Mouse (Mus musculus): ENCODE results near the gene Syap1.
"Not testable (repeated sequence)": the region's sequence is repeated elsewhere in the genome, so short reads cannot be mapped to it uniquely, and the experiment has no call there.

The Syap1 gene

DNA sequence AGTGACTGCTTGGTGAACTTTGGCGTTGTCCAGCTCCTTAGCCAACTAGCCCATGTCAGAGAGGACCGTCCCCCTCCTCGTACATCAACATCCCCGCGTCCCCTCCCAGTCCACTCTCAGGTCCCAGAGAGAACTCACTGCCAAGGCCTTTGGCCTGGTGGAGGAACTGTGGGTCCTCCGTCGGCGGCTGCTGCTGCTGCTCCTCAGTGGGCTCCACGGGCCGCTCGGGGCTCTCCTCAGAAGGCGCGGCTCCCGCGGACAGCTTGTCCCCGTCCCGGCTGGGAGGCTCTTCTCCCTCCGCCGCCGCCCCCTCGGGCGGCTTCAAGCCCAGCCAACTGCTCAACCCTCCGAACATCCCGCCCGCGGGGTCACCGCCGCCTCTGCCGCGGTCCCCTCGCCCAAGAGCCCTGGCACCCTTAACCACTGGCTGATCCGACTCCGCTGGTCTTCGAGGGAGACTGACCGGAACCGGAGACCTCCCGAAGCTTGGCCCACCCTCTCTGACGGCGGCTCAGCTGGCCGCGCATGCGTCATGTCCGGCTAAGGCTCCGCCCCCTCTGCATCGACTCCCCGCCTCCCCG, at the start of gene Syap1:
Gene Syap1 (minus strand): TSS at position 517 of the 581 bp plus-strand sequence.
- peak; percentile 81 for DNase-seq (ENCODE audit: low spot score)

DNA sequence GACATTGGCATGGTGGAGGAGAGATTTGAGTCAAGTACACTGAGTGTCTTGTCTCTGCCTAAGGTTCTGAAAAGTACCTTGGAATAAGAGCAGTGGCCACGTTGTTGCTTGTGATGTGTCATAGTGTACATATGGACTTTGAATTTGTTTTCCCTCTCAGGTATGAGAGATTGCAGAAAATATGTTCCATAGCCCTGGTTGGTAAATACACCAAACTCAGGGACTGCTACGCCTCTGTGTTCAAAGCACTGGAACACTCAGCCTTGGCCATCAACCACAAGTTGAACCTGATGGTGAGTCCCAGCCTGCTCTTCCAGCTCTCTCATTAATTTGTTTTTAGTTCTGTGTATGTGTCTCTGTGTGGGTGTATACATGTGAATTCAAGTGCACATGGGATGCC, 43.2 kb upstream of the Syap1 start:
- DNase-seq (ENCODE audit: low spot score): no peak

DNA sequence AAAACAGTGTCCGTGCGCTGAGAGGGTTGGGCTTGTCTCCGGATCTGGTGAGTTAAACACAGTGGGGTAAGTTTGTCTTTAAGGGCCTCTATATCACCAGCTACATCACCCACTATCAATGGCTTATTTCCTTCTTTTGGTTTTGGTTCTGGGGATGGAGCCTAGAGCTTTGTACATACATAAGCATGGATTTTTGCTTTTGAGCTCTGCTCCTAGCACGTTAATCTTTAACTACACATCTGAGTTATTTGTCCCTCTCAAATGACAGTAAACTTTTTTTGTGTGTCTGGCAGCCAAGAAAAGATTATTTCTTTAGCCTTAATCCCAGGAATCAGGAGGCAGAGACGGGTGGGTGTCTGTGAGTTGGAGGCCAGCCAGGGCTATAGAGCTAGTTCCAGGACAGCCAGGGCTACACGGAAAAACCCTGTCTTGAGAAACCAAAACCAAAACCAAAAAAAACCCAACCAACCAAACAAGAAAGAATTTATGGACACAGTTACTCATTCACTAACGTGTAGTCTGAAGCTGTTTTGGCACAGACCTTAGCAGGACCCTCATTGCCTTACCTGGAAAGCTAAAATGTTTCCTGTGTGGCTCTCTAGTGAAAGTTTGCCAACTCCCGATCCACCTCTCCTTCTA, 33.4 kb upstream of the Syap1 start:
- DNase-seq (ENCODE audit: low spot score): no peak

DNA sequence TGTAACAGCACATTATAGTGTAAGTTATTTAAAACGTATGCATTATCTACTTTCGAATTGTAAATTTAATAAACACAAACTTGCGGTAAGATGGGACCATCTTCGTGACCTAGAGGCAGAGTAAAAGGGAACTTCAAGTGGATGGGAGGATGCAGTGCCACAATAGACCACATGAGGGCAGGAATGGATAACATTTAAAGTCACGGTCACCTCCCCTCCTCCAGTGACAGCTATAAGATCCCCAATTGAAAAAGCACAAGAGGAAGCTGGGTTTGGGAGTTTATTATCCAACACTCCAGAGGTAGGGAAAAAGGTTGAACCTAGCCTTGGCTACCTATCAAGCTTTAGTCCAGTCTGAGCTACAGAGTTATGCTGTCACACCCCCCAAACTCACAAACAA, 27.4 kb upstream of the Syap1 start:
- DNase-seq (ENCODE audit: low spot score): peak; percentile 43

DNA sequence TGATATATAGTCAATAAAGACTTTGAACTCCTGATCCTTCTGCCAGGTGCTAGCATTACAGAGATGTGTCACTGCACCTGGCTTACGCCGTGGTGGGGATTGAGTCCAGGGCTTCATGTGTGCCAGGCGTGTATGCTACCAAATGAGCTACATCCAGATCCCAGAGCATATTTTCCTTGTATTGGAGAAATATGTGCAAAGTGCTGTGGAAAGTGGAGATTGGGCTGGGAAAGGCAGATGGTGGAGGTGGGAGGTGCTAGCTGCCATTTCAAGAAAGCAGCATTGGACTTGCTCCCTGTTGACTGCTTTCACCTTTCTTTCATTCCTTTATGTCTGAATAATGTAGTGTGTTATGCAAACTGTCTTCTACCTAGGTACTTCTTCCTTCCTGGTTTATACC, 25.4 kb upstream of the Syap1 start:
- no peak for DNase-seq (ENCODE audit: low spot score)

DNA sequence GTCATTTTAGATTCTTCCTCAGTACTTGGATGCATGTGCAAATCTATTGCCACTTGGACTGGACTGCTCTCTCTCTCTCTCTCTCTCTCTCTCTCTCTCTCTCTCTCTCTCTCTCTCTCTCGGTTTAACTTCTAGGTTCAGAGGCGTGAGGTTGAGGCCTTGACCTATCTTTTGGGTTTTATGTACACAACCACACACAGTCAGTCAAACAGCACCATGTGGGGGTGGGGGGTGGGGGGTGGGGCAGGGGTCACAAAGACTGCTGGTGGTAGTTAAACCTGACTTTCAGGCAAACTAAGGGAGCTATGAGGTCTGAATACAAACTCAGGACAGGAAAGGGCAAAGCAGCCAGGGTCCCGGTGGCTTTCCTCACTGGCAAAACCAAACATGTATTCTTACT, 19.3 kb upstream of the Syap1 start:
- DNase-seq (ENCODE audit: low spot score): no peak

DNA sequence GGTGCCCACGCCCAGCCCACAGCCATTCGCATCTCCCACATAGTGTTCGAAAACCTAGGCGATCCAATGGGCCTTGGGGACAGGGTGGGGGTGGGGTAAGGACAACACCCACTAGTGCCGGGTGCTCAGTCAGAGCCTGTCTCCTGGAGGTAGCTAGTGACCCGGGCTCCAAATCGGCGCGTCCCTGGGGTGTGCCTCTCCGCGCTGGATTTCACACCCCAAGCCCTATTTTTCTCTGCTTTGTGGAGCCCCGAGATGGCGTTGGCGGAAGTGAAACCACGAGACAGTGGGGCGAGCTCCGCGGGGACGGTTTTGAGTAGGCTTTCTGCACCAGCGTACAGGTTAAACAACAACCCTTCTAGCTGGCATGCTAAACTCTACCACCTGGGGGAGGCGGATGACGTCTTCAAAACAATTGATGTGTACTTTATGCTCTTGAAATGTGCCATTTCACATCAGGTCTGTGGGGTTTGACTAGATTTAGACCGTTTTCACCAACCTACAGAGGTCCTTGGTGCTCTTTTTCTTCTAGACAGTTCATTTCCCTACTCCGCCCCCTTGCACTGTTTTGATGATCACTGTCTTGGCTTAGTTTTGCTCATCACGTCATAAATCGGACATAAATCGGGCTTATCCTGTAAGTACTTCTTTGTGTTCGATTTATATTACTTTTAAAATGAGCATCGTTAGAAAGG, 13.9 kb upstream of the Syap1 start:
- DNase-seq (ENCODE audit: low spot score): peak; percentile 51

DNA sequence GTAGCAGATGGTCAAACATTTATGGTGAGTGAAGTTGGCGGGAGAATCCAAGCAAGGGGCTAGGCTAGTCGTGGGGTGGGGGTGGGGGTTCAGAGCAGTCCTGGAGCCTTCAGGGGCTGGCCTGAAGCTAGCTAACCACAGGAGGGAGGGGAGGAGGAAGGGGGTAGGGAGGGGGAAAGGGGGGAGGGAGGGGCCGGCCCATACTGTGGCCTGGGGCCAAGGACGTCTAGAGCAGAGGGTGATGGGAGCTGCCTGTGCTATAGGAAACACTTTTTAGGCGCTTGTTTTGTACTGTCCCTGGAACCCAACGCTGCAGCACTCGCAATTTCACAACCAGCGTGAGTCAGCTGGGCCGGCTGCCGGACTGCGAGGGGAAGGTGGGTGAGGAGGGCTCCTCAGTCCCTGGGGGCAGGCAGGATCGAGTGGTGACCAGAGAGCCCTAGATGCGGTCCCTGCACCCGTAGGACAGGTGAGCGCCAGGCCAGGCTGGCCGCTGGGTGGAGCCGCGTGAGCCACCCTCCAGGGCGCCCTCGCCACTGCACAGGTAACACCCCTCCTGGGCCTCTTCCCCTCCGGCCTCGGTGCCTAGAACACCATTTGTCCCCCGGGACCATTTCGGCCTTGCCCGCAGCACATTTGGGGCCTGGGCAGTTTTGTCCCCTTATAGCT, 13.3 kb upstream of the Syap1 start:
- peak; percentile 33 for DNase-seq (ENCODE audit: low spot score)

DNA sequence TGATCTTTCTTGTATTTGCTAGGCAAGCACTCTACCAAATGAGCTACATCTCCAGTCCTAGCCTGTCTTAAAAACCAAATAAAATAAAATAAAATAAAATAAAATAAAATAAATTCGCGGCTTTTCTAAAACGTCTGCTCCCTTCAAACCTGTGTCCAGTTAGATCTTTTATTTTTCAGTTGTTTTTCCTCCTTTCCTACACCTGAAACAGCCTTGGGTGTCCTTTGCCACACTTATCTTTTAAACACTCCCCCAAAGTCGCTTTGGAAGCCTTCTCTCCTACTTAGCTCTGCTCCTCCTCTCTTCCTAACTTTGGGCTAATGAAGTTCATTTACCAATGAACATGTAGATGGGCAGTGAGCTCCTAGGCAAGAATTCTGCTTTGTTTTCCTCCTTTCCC, 12.7 kb upstream of the Syap1 start, which contains the start of gene Ctps2:
Gene Ctps2 (plus strand): TSS at position 301 of the 400 bp plus-strand sequence.
- no peak for DNase-seq (ENCODE audit: low spot score)

DNA sequence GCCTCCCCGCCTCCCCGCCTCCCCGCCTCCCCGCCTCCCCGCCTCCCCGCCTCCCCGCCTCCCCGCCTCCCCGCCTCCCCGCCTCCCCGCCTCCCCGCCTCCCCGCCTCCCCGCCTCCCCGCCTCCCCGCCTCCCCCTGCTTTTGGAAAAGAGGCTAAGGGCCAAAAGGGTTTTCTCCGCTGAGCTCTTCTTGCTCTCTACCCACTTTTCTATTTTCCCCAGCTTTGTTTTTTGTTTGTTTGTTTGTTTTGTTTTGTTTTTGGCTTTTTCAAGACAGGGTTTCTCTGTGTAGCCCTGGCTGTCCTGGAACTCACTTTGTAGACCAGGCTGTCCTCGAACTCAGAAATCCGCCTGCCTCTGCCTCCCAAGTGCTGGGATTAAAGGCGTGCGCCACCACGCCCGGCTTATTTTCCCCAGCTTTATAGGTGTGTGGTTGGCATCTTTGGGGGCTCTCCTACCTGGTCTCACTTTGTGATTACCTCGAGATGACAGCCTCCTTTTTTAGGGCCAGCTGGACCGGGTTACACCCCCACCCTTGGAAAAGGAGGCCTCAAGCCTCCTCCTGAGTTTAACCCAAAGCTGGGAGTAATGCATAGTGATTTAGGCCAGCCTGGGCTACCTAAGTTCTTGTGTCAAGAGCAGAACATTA, 452 bp upstream of the Syap1 start:
- DNase-seq (ENCODE audit: low spot score): not testable (repeated sequence)

DNA sequence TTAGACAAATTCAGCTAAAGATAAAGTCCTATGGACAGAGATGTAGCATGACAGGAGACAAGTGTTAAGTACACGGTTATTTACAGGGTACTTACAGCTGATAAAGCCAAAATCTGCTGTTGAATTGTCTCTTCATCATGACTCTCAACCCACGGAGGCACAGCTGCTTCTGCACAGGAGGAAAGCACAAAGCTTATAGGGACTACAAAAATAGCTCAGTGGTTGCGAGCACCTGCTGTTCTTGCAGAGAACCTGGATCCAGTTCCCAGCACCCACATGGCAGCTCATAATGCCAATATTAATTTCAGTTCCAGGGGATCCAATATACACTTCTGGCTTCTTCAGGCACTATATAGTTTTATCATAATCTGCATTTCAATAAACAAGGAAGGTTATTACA, 10.0 kb downstream of the Syap1 start:
- no peak for DNase-seq (ENCODE audit: low spot score)

DNA sequence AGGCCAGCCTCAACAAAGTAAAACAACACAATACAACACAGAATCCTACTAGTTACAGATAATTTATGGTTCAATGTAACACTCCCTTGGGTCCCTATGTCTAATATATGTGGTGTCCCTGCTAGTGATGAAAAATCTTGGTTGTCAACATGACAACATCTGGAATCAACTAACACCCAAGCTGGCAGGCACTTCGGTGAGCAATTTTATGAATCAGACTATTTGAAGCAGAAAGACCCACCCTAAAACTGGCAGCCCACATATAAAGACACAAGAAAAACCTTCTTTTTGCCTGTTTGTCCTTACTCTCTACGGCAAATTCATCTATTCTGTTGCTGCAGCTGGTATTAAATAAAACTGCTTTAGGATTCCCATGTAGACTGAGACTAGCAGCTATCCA, 14.5 kb downstream of the Syap1 start:
- no peak for DNase-seq (ENCODE audit: low spot score)

DNA sequence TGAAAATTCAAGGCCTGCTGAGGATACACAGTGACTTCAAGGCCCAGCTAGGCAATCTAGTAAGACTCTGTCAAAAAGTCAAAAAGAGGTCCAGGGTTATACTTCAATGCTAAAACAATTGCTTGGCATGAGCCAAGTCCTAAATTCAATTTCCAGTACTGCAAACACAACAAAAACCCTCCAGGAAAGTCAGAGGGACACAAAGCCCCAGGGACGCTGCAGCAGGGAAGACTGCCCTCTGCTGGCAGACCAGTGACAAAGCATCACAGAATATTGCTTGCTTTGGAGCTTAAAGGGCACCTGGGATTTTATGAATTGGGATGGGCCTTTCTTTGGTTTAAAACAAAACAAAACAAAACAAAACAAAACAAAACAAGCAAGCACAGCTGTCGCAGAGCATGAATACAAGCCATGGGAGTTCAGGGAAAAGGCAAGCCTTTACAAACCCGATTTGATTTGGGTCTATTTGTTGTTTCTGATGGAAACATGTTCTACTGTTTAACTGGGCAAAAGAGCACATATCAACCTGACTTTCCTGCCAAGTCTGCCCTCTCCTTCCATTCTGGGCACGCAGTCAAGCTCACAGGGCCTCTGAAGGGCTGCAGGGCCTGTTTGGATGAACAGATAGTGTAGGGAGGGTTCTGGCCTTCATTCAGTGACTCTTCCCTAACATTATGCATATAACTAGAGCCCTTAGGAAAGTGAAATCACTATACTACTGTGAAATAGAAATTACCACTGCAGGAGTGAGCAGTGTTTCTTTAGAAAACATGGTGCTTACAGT, 16.3 kb downstream of the Syap1 start:
- peak; percentile 7 for DNase-seq (ENCODE audit: low spot score)

DNA sequence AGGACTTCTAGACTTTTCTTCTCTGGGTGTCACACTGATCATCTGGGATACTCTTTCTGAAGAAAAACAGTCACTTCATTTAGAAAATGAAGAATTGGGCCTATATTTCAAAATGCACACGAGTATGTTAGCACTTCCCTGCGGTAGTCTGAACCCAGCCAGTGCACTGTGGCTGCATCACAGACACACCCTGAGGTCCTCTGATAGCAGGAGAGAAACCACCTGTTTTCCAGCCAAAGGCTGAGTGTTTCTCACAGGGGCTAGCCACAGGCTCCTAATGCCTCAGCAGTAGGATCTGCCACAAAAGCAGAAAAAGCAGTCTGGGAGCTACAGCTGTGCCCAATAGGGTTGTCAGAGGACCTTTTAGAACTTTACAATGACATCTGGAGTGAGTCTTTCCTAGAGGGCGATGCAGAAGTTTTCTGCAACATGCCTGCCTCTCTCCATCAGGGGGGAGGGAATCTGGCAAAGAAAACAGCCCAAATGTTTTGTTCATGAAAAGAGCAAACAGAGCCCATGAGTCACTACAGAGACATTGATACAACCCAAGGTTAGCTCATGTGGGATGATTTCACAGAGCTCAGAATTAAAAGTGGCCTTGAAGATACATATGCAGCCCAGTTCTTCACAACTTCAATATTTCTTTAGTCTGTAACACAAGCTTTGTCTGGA, 19.8 kb downstream of the Syap1 start:
- no peak for DNase-seq (ENCODE audit: low spot score)

DNA sequence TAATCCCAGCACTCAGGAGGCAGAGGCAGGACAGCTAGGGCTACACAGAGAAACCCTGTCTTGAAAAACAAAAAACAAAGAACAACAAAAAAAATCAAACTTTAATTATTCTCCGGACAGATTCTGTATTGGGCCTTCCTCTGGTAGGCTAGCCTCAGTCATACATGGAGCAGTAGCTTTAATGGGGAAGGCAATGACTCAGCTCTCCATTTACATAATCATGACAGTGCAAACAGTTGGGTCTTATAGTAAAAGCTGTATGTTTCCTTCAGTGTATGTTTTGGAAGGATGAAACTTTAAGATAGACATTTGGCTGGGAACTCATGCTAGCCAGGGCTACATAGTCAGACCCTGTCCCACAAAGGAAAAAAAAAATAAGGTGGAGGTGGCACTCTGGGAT, 39.6 kb downstream of the Syap1 start:
- no peak for DNase-seq (ENCODE audit: low spot score)

DNA sequence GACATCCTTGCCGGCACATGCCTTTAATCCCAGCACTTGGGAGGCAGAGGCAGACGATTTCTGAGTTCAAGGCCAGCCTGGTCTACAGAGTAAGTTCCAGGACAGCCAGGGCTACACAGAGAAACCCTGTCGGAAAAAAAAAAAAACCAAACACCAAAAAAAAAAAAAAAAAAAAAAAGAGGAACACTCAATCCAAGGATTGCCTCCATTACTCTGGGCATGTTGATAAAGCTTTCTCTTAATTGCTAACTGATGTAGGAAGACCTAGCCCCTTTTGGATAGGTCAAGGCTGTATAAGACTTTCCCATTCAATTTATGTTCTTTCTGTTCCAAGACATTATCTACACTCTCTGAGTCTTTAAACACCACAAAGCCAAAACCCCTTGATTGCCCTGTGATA, 42.7 kb downstream of the Syap1 start:
- DNase-seq (ENCODE audit: low spot score): no peak

DNA sequence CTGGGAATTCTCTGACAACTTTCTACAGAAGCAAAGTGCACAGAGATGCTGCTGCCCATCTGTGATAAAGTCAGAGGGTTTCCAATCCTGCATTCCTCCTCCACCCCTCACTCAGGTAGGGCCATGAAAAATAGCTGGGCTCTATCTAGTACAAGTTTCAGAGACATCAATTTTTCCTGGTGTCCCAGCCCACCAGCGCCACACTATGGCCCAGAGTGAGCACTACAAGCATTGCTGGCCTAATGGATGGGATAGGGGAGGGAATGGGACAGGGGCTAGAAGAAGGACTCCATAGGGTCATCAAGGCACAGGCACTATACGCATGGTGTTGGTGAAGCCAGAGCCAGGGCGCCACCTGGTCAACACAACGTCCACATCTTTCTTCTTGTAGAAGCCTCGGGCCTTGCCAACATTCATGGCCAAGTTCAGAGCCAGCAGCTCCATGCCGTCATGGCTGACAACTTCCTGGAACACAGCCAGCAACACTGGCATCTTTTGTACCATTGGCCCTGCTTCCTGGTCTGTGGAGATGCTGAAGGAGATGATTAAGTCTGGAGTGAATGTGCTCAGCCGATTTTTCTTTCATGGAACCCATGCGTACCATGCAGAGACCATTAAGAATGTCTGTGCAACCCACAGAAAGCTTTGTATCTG, 43.7 kb downstream of the Syap1 start:
- no peak for DNase-seq (ENCODE audit: low spot score)

DNA sequence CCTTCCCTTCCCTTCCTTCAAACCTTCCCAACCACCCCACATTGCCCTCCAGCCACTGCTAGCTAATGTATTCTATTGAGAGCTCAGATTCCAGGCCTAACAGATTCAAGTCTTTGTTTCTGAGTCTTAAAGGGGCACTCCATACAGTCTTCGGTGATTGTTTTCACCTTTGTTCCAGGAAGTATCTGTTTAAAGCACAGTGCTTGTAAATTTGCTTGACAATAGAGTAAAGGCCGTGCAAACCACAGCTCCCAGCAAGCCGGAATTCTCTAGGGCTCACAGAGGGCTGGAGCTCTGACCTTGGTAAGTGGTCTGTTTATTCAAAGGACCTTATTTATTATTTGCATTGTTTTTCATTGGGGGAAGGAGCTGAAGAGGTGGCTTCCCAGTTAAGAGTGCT, 56.1 kb downstream of the Syap1 start:
- DNase-seq (ENCODE audit: low spot score): no peak

DNA sequence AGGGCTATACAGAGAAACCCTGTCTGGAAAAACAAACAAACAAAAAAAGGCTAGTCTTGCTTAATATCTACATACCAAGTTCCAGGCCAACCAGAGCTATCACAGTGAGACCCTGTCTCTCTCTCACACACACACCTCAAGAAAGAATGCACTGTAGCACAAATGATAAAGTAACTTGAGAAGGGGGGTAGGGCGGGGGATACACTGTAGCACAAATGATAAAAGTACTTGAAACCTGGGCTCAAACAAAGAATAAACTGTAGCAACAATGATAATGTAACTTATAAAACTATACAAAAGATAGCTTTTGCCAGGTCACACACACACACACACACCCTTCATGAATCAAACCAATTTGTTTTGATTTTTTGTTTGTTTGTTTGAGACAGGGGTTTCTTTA, 56.7 kb downstream of the Syap1 start:
- DNase-seq (ENCODE audit: low spot score): no peak

DNA sequence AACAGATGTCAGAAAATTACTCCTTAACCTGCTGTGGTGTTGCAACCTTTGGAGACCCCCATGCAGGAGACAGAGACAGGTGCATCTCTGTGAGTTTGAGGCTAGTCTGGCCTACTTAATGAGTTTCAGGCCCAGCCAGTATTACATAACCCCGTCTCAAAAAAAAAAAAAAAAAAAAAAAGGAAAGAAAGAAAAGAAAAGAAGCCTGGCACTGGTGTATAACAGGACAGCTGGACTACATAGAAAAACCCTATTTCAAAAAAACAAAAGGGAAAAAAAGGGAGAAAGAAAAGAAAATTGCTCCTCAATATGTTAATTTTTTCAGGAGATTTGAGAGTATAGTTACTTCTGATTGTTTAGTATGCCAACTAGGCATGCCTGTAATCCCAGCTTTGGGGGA, 57.2 kb downstream of the Syap1 start:
- DNase-seq (ENCODE audit: low spot score): no peak

DNA sequence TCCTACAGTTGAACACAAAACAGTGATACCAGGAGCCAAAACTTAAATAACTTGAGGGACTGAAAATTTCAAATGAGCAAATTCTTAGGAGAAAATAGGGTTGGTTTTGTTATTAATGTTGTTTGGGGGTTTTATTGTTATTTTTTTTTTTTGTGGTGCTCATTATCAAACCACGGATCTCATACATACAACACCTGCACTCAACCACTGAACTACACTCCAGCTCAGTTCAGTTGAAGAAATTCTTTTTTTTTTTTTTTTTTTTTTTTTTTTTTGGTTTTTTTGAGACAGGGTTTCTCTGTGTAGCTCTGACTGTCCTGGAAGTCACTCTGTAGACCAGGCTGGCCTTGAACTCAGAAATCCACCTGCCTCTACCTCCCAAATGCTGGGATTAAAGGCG, 57.9 kb downstream of the Syap1 start:
- not testable (repeated sequence) for DNase-seq (ENCODE audit: low spot score)

All from lung, postnatal 25 days (tissue).